Mouse (Mus musculus): ENCODE measurements around the gene 4931400O07Rik. TPM values are rescaled to one million over a fixed set of nuclear protein-coding genes. Genes with fewer than 3 reads are reported as not detected.

The 4931400O07Rik gene
- not detected for total RNA-seq (2021)

GRCm38 (mm10) chrX:62467691-62468090 is at the start of gene 4931400O07Rik:
Gene 4931400O07Rik (plus strand): TSS chrX:62467991.
- no peak for DNase-seq (ENCODE audit: low spot score)
- intact Hi-C loops (cut with DNase I), result no loop called here

Other genes with a start within 250 kb of the 4931400O07Rik start
- not detected for gene 4933402E13Rik, start 184.5 kb upstream of the 4931400O07Rik start, total RNA-seq (2021)